Mouse (Mus musculus) adrenal gland (tissue): ENCODE data around the gene Btbd35f11.
"Not testable (repeated sequence)": the region's sequence is repeated elsewhere in the genome, so short reads cannot be mapped to it uniquely, and the experiment has no call there.

ENCODE experiments used
- intact Hi-C: fragments of 180-260 bp; cut with DNase I; formaldehyde crosslinking; loops from one replicate; pipeline ENCODE4 v1.15.1; 2025
- long read RNA-seq, 2 experiments: library from polyadenylated mRNA; unstranded; transcript quantifications; one replicate each; pipeline ENCODE4 v2.0.0; 2020; ENCODE audit warnings: borderline replicate concordance in 1 of 2; ENCODE audit not compliant: insufficient replicate concordance in 1 of 2

The Btbd35f11 gene
- long read RNA-seq, experiment 1: 0 reads
- long read RNA-seq, experiment 2: 0 reads

- intact Hi-C loops: not testable (repeated sequence)
Observed at GRCm38 (mm10) chrX:3443590-3443989, at the start of gene Btbd35f11. TSS of gene Btbd35f11 (minus strand) at chrX:3443690.

GRCm38 (mm10) chrX:3409946-3410345 is 33.5 kb downstream of the Btbd35f11 start:
- intact Hi-C loops: not testable (repeated sequence)
